Mouse (Mus musculus): ENCODE results near the gene Nlk.
"Not testable (repeated sequence)": the region's sequence is repeated elsewhere in the genome, so short reads cannot be mapped to it uniquely, and the experiment has no call there.

The Nlk gene

GRCm38 (mm10) chr11:78545181-78545580 lies 152.0 kb downstream of the Nlk start:
- no peak for DNase-seq (ENCODE audit: low spot score)

DNA sequence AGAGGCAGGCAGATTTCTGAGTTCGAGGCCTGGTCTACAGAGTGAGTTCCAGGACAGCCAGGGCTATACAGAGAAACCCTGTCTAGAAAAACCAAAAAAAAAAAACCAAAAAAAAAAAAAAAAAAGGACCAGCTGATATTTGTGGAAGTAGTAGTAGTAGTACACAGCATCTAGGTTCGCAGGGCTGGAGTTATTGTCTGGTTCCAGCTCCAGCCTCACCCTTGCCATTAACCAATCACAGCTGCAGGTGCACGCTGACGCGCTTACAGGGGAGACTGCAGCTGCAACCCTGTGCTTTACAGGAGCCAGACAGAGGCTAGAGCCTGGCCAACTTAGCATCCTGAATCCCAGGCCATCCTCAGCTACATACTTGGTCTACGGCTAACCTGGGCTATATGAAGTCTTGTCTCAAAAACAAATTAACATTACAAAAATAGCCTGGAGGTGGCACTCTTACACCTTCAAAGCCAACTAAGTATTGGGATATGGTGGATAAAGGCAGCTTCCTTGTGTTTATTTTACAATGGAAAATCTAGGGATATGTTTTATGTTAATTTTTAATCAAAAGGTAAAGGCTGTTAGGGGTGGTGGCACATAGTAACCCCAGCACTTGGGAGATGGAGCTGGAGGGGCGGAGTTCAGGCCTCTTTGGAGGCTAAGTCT lies 152.6 kb downstream of the Nlk start:
- no peak for DNase-seq (ENCODE audit: low spot score)

DNA sequence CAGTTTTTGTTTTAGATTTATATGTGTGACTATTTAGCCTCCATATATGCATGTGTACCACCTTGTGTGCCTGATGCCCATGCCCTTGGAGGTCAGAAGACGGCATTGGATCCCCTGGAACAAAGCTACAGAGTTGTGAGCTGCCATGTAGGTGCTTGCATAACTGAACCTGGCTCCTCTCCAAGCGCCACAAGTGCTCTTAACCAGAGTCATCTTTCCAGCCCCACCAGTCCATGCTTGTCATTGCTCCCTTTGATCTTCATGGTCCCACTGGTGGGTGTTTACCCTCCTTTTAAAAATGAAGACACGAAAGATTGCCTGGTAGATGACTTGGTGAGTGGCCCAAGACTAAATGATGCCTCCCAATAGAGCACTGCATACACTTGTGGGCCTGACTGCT lies 156.8 kb downstream of the Nlk start:
- DNase-seq (ENCODE audit: low spot score): no peak

DNA sequence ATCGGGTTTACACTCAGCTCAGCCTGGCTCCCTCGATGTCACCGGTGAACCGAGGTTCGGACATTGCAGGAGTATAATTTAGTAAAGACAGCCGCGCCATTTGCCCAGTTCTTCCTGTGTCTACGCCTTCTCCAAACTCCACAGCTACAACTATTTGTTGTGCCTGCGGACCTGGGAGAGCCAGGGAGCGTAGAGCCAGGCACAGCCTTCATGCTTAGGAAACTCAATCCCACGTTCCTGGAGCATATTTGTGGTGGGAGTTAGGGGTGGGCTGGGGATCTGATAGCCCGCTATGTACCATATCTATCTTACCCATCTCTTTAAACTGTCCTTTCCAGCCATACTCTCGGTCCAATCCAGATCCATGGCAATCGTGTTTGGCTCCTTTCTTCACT lies 160.5 kb downstream of the Nlk start:
- no peak for DNase-seq (ENCODE audit: low spot score)

DNA sequence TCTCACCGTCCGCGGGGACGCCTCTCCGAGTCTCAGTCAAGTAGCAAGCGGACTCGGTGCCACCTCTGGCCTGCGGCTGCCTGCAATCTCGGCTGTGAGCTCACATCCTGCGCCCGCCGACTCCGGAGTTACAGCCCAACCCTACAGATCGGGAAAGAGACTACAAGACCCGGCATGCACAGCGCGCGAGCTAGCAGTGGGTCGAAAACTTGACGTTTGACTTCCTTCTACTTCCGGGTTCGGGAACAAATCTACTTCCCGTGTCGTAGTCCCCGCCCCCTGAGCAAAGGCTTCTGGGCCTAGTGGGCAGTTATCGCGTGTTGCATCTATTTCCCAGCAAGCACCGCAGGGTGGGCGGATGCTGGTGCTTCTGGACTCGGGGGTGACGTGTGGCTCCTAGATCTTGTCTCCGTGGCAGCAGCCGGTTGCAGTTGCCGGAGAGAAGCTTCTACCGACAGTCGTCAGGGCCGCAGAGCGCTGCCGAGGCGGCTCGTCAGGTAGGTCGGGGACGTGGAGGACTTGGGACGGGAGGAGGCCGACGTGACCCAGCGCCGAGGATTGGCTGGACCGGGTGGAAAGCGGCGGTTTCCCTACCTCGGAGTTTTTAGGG lies 161.0 kb downstream of the Nlk start, which contains the start of the genes Tnfaip1 and Ift20:
TSS of gene Tnfaip1 (minus strand) at position 253 of the 610 bp plus-strand sequence.
TSS of gene Ift20 (plus strand) at position 282 of the 610 bp plus-strand sequence.
- peak; percentile 98 for DNase-seq (ENCODE audit: low spot score)

- DNase-seq (ENCODE audit: low spot score): peak; percentile 44
Measured at GRCm38 (mm10) chr11:78535376-78536079, 161.6 kb downstream of the Nlk start.

- no peak for DNase-seq (ENCODE audit: low spot score)
Measured at GRCm38 (mm10) chr11:78534516-78534915, 162.7 kb downstream of the Nlk start.

DNA sequence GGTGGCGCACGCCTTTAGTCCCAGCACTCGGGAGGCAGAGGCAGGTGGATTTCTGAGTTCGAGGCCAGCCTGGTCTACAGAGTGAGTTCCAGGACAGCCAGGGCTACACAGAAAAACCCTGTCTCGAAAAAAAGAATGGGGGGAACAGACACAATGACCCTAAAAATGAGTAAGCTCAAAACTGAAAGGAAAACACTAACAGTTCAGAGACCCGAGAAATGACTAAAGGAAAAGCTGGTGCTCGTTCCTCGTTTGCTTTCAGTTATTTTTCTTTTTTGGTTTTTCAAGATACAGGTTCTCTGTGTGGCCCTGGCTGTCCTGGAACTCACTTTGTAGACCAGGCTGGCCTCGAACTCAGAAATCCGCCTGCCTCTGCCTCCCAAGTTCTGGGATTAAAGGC lies 165.7 kb downstream of the Nlk start:
- DNase-seq (ENCODE audit: low spot score): not testable (repeated sequence)

GRCm38 (mm10) chr11:78531046-78531445 lies 166.1 kb downstream of the Nlk start:
- no peak for DNase-seq (ENCODE audit: low spot score)

GRCm38 (mm10) chr11:78530001-78530400 lies 167.2 kb downstream of the Nlk start:
- no peak for DNase-seq (ENCODE audit: low spot score)

GRCm38 (mm10) chr11:78528714-78529113 lies 168.5 kb downstream of the Nlk start:
- no peak for DNase-seq (ENCODE audit: low spot score)

GRCm38 (mm10) chr11:78524838-78525237 lies 172.3 kb downstream of the Nlk start:
- DNase-seq (ENCODE audit: low spot score): no peak

GRCm38 (mm10) chr11:78523241-78523955 lies 173.8 kb downstream of the Nlk start:
- DNase-seq (ENCODE audit: low spot score): no peak

DNA sequence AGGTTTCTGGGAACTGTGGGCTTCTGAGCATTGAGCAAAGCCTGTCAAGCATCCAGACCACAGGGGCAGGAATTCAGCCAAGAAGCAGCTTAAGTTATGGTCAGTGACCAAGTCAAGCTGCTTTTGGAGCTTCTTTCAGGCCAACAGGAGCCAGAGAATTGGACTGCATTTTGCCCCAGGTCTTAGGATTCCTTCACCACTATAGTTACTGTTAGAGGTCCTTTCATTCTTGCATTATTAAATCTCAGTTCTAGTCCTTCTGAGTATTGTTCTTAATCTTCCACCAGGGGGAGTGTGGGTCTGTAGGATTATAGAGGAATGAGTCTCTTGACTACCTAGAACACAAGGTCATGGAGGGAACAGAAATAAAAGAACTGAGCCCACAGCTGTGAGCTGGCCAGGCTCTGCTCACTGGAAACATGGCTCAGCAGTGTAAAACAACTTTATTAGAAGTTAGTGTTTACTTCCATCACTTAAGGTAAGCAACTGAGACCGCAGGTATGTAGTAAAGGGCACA lies 174.6 kb downstream of the Nlk start:
- DNase-seq (ENCODE audit: low spot score): no peak

GRCm38 (mm10) chr11:78521880-78522279 lies 175.3 kb downstream of the Nlk start:
- DNase-seq (ENCODE audit: low spot score): peak; percentile 57

- no peak for DNase-seq (ENCODE audit: low spot score)
Measured at GRCm38 (mm10) chr11:78518931-78519330, 178.2 kb downstream of the Nlk start.

Data from testis, postnatal 14 days (tissue).